ENCODE assay signal across 17 mouse cellular contexts in the genomic region with DNA sequence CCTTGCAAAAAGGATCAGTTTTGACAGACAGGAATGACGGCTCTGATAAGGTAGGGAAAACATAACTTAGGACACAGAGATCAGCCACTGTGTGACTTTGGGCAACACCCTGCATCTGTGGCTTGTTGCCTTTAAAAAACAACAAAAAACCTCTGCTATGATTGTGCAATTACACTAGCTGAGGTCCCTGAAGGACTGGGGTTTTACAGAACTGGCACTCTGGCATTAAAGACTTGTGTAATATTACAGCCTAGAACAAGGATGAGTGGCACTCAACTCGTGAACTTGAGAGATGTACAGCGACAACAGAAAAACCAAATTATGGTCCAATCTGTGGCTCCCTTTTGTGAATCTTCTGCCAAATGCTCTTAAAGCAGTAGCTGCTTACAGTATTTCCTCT. TPM values are rescaled to one million over a fixed set of nuclear protein-coding genes. Genes with fewer than 3 reads are reported as not detected.
DNase-seq lines count a peak whose midpoint lies in the region; ATAC-seq and TF ChIP-seq lines count a peak whose summit lies in the region.
"Had no signal": no experiment of that assay in that cellular context is flagged by ENCODE, and none has a peak within 500 bp of the region (broad histone marks: within the 10 kb centered on the region; RNA-seq: fewer than 3 reads in every experiment).

No protein-coding gene starts in this region.

- peaks cover 61% of the 10 kb centered on the region for H3K36me3 ChIP-seq in forebrain, embryonic 12.5 days (replicated peaks)
- H3K36me3 ChIP-seq in forebrain, embryonic 15.5 days, result peaks cover 43% of the 10 kb centered on the region
- peaks cover 77% of the 10 kb centered on the region for H3K36me3 ChIP-seq in lung, embryonic 15.5 days
- H3K36me3 ChIP-seq in liver, embryonic 16.5 days (ENCODE audit: control insufficient read depth, insufficient read depth), result peaks cover 42% of the 10 kb centered on the region

- no peaks in the 10 kb centered on the region for H3K9me3 ChIP-seq in forebrain, embryonic 12.5 days
- no peaks in the 10 kb centered on the region for H3K9me3 ChIP-seq in forebrain, embryonic 15.5 days
- H3K9me3 ChIP-seq in lung, embryonic 15.5 days, result no peaks in the 10 kb centered on the region
- no peaks in the 10 kb centered on the region for H3K9me3 ChIP-seq in liver, embryonic 16.5 days (replicated peaks; ENCODE audit: control insufficient read depth, low read length)
- H3K9me3 ChIP-seq: hindbrain, embryonic 10.5 days; midbrain, embryonic 10.5 days had no signal

- TF ChIP-seq CTCF in bone marrow macrophage, adult 2 months (IDR thresholded peaks at IDR 0.05; ENCODE audit: low read depth, low read length), result no peak

- 84% methylated on average over 3 of the region's 3 CpGs for WGBS in forebrain, embryonic 12.5 days
- WGBS in forebrain, embryonic 15.5 days, result 85% methylated on average over 3 of the region's 3 CpGs
- 71% methylated on average over 3 of the region's 3 CpGs for WGBS in lung, embryonic 15.5 days
- 61% methylated on average over 3 of the region's 3 CpGs for WGBS in liver, embryonic 16.5 days (ENCODE audit: insufficient replicate concordance)

- no peak overlapping the region for H3K4me3 ChIP-seq in forebrain, embryonic 12.5 days (replicated peaks)
- H3K4me3 ChIP-seq in forebrain, embryonic 15.5 days, result no peak overlapping the region
- no peak overlapping the region for H3K4me3 ChIP-seq in lung, embryonic 15.5 days
- H3K4me3 ChIP-seq in bone marrow macrophage, adult 2 months (ENCODE audit: insufficient read depth, low read length), result no peak overlapping the region
- H3K4me3 ChIP-seq in liver, embryonic 16.5 days (ENCODE audit: low read depth, low read length), result no peak overlapping the region
- H3K4me3 ChIP-seq: hindbrain, embryonic 10.5 days; midbrain, embryonic 10.5 days had no signal

- H3K27me3 ChIP-seq in forebrain, embryonic 12.5 days, result no peaks in the 10 kb centered on the region
- no peaks in the 10 kb centered on the region for H3K27me3 ChIP-seq in forebrain, embryonic 15.5 days
- no peaks in the 10 kb centered on the region for H3K27me3 ChIP-seq in lung, embryonic 15.5 days
- H3K27me3 ChIP-seq in liver, embryonic 16.5 days (ENCODE audit: control insufficient read depth, insufficient read depth, low read depth, low read length), result no peaks in the 10 kb centered on the region

- H3K27ac ChIP-seq in forebrain, embryonic 12.5 days, result peak overlapping the region; percentile 25; the same call in 1 of the 2 replicates
- no peak overlapping the region for H3K27ac ChIP-seq in forebrain, embryonic 15.5 days (replicated peaks)
- H3K27ac ChIP-seq in lung, embryonic 15.5 days, result peak overlapping the region; percentile 24; the same call in 1 of the 2 replicates
- H3K27ac ChIP-seq in bone marrow macrophage, adult 2 months (ENCODE audit: insufficient read depth, low read depth, low read length), result peak overlapping the region; percentile 24
- 0 out of 2 replicates have a peak overlapping the region, but pooled peaks have one; percentile 6 for H3K27ac ChIP-seq in liver, embryonic 16.5 days (ENCODE audit: low read length)
- H3K27ac ChIP-seq: hindbrain, embryonic 10.5 days; midbrain, embryonic 10.5 days had no signal

- H3K9ac ChIP-seq in forebrain, embryonic 12.5 days, result no peak overlapping the region
- no peak overlapping the region for H3K9ac ChIP-seq in forebrain, embryonic 15.5 days (replicated peaks)
- H3K9ac ChIP-seq in lung, embryonic 15.5 days, result no peak overlapping the region
- no peak overlapping the region for H3K9ac ChIP-seq in liver, embryonic 16.5 days (ENCODE audit: low read depth, low read length)

- no peak for DNase-seq in lung, postnatal 4 days
- no peak for DNase-seq in layer of hippocampus, postnatal 14 days (ENCODE audit: low spot score in 2 of 2)
- DNase-seq in retina, embryonic 14.5 days (ENCODE audit: low spot score), result no peak
- DNase-seq: adrenal gland, adult 8-10 months; B cell, adult 2 months; cerebellum, adult 11 months; embryo, embryonic 11 days; kidney, adult 8-10 months; thymus, adult 18-20 months had no signal

- no peak overlapping the region for H3K4me2 ChIP-seq in forebrain, embryonic 12.5 days
- H3K4me2 ChIP-seq in forebrain, embryonic 15.5 days (replicated peaks), result no peak overlapping the region
- no peak overlapping the region for H3K4me2 ChIP-seq in lung, embryonic 15.5 days
- H3K4me2 ChIP-seq in liver, embryonic 16.5 days (ENCODE audit: low read depth, low read length), result no peak overlapping the region

- H3K4me1 ChIP-seq in forebrain, embryonic 12.5 days, result peaks cover 18% of the 10 kb centered on the region
- H3K4me1 ChIP-seq in forebrain, embryonic 15.5 days, result peaks cover 21% of the 10 kb centered on the region
- H3K4me1 ChIP-seq in lung, embryonic 15.5 days, result peaks cover 24% of the 10 kb centered on the region
- peaks cover 27% of the 10 kb centered on the region for H3K4me1 ChIP-seq in bone marrow macrophage, adult 2 months (ENCODE audit: control insufficient read depth, insufficient read depth, low read length)
- peaks cover 16% of the 10 kb centered on the region for H3K4me1 ChIP-seq in liver, embryonic 16.5 days (ENCODE audit: control insufficient read depth, low read depth, low read length)

- no peak for ATAC-seq in forebrain, embryonic 12.5 days (ENCODE audit: low FRiP score)
- ATAC-seq in forebrain, embryonic 15.5 days (replicated peaks), result no peak
- no peak for ATAC-seq in lung, embryonic 15.5 days (ENCODE audit: borderline replicate concordance, extremely low read depth, low FRiP score, low TSS enrichment)
- ATAC-seq in liver, embryonic 16.5 days (ENCODE audit: low read depth), result no peak
- ATAC-seq: forebrain, embryonic 14.5 days had no signal

- TF ChIP-seq POLR2A in bone marrow macrophage, adult 2 months (IDR thresholded peaks at IDR 0.05; ENCODE audit: borderline replicate concordance, low read depth, low read length), result no peak

RNA-seq across cellular contexts. Expression of a gene that starts 5.8 kb away (rescaled TPM):
- polyA plus RNA-seq in forebrain, embryonic 12.5 days (2016; fragmentation: Nextera tagmentation; extraction: Ambion mirVana), result 97.2 and 98.3 TPM in 2 replicates
- polyA plus RNA-seq in forebrain, embryonic 15.5 days (2015; fragmentation: Nextera tagmentation; extraction: Ambion mirVana), result 83.3 and 86.3 TPM in 2 replicates
- 136 and 146 TPM in 2 replicates for polyA plus RNA-seq in lung, embryonic 15.5 days (2015; fragmentation: Nextera tagmentation; extraction: Ambion mirVana)
- 238 and 334 TPM in 2 replicates for polyA plus RNA-seq in bone marrow macrophage, adult 2 months (2012; ENCODE audit: insufficient read depth, insufficient read length, missing spikeins)
- polyA plus RNA-seq in liver, embryonic 16.5 days (2015; fragmentation: Nextera tagmentation; extraction: Ambion mirVana), result 55.4 and 62.1 TPM in 2 replicates
- total RNA-seq in layer of hippocampus, postnatal 14 days (2021), result 100 to 1,000 TPM; 121 to 135 TPM

RNA-seq across cellular contexts. Expression of a gene that starts 16.8 kb away (rescaled TPM):
- 0.64 and 1.6 TPM in 2 replicates for polyA plus RNA-seq in forebrain, embryonic 12.5 days (2016; fragmentation: Nextera tagmentation; extraction: Ambion mirVana)
- polyA plus RNA-seq in forebrain, embryonic 15.5 days (2015; fragmentation: Nextera tagmentation; extraction: Ambion mirVana), result 0.23 and 0.25 TPM in 2 replicates
- 0.02 and 0.03 TPM in 2 replicates for polyA plus RNA-seq in lung, embryonic 15.5 days (2015; fragmentation: Nextera tagmentation; extraction: Ambion mirVana)
- not detected in 2 replicates for polyA plus RNA-seq in bone marrow macrophage, adult 2 months (2012; ENCODE audit: insufficient read depth, insufficient read length, missing spikeins)
- 0.01 and 0.04 TPM in 2 replicates for polyA plus RNA-seq in liver, embryonic 16.5 days (2015; fragmentation: Nextera tagmentation; extraction: Ambion mirVana)
- total RNA-seq in layer of hippocampus, postnatal 14 days (2021), result 1 to 10 TPM; 2.8 to 4.9 TPM
